Mouse (Mus musculus): ENCODE results near the gene Mcee. TPM values are rescaled to one million over a fixed set of nuclear protein-coding genes. Genes with fewer than 3 reads are reported as not detected.

The Mcee gene
- polyA plus RNA-seq, 1 experiment = 18.9 TPM

- Histone ChIP-seq H3K79me2 (ENCODE audit: control insufficient read depth, insufficient read depth) (no peaks in the 10 kb centered on the region), H3ac (ENCODE audit: control insufficient read depth, insufficient read length) (no peak overlapping the region), H3K4me2 (ENCODE audit: low read depth) (no peak overlapping the region), H3K4me3 (no peak overlapping the region), H3K27me3 (ENCODE audit: control insufficient read depth, insufficient read depth, insufficient read length) (no peaks in the 10 kb centered on the region), H3K36me3 (ENCODE audit: control insufficient read depth, insufficient read depth) (no peaks in the 10 kb centered on the region)
- TF ChIP-seq TCF12 (IDR thresholded peaks at IDR 0.05; ENCODE audit: insufficient read depth, poor library complexity, severe bottlenecking) = no peak
- TF ChIP-seq SRF (IDR thresholded peaks at IDR 0.05; ENCODE audit: control insufficient read depth, insufficient read length, low read depth) = no peak
- no peak for TF ChIP-seq CEBPB (IDR thresholded peaks at IDR 0.05; ENCODE audit: insufficient read depth, poor library complexity, severe bottlenecking)
- no peak for TF ChIP-seq TCF3 (IDR thresholded peaks at IDR 0.05; ENCODE audit: insufficient read length, low read depth)
- TF ChIP-seq MAX (IDR thresholded peaks at IDR 0.05; ENCODE audit: low read depth) = no peak
- no peak for TF ChIP-seq MYOG (IDR thresholded peaks at IDR 0.05; ENCODE audit: control insufficient read depth in 1 of 3, insufficient read depth in 1 of 3, insufficient read length in 2 of 3, low read depth in 2 of 3)
- no peak for TF ChIP-seq E2F4 (IDR thresholded peaks at IDR 0.05; ENCODE audit: insufficient read depth)
- TF ChIP-seq MYOD1 (IDR thresholded peaks at IDR 0.05; ENCODE audit: control insufficient read depth in 1 of 3, insufficient read length in 2 of 3, low read depth in 2 of 3) = no peak
- no peak for TF ChIP-seq USF1 (IDR thresholded peaks at IDR 0.05; ENCODE audit: low read depth)
- no peak for TF ChIP-seq REST (IDR thresholded peaks at IDR 0.05; ENCODE audit: insufficient read depth, insufficient read length)
- TF ChIP-seq POLR2AphosphoS2 (IDR thresholded peaks at IDR 0.05; ENCODE audit: insufficient read length, low read depth) = no peak
- no peak for TF ChIP-seq POLR2A (IDR thresholded peaks at IDR 0.05; ENCODE audit: insufficient read length, low read depth)
Observed at GRCm38 (mm10) chr7:64440519-64440918, 48.1 kb downstream of the Mcee start.

GRCm38 (mm10) chr7:64450631-64451030, 58.2 kb downstream of the Mcee start:
- H3K27me3 ChIP-seq (ENCODE audit: control insufficient read depth, insufficient read depth, insufficient read length) = no peaks in the 10 kb centered on the region
- no peak overlapping the region for H3K4me3 ChIP-seq
- no peak overlapping the region for H3ac ChIP-seq (ENCODE audit: control insufficient read depth, insufficient read length)
- TF ChIP-seq TCF12 (IDR thresholded peaks at IDR 0.05; ENCODE audit: insufficient read depth, poor library complexity, severe bottlenecking) = no peak
- no peak for TF ChIP-seq CEBPB (IDR thresholded peaks at IDR 0.05; ENCODE audit: insufficient read depth, poor library complexity, severe bottlenecking)
- TF ChIP-seq MAX (IDR thresholded peaks at IDR 0.05; ENCODE audit: low read depth) = no peak
- no peak for TF ChIP-seq TCF3 (IDR thresholded peaks at IDR 0.05; ENCODE audit: insufficient read length, low read depth)
- H3K4me2 ChIP-seq (ENCODE audit: low read depth) = no peak overlapping the region
- H3K36me3 ChIP-seq (ENCODE audit: control insufficient read depth, insufficient read depth) = no peaks in the 10 kb centered on the region
- no peaks in the 10 kb centered on the region for H3K79me2 ChIP-seq (ENCODE audit: control insufficient read depth, insufficient read depth)

- no peaks in the 10 kb centered on the region for H3K36me3 ChIP-seq (ENCODE audit: control insufficient read depth, insufficient read depth)
- TF ChIP-seq MYOG (IDR thresholded peaks at IDR 0.05; ENCODE audit: control insufficient read depth in 1 of 3, insufficient read depth in 1 of 3, insufficient read length in 2 of 3, low read depth in 2 of 3) (no peak), MYOD1 (IDR thresholded peaks at IDR 0.05; ENCODE audit: control insufficient read depth in 1 of 3, insufficient read length in 2 of 3, low read depth in 2 of 3) (no peak), E2F4 (IDR thresholded peaks at IDR 0.05; ENCODE audit: insufficient read depth) (no peak), POLR2AphosphoS2 (IDR thresholded peaks at IDR 0.05; ENCODE audit: insufficient read length, low read depth) (no peak), REST (IDR thresholded peaks at IDR 0.05; ENCODE audit: insufficient read depth, insufficient read length) (no peak), USF1 (IDR thresholded peaks at IDR 0.05; ENCODE audit: low read depth) (no peak), CEBPB (IDR thresholded peaks at IDR 0.05; ENCODE audit: insufficient read depth, poor library complexity, severe bottlenecking) (no peak), TCF12 (IDR thresholded peaks at IDR 0.05; ENCODE audit: insufficient read depth, poor library complexity, severe bottlenecking) (no peak), TCF3 (IDR thresholded peaks at IDR 0.05; ENCODE audit: insufficient read length, low read depth) (no peak)
- no peak overlapping the region for H3K4me3 ChIP-seq
- H3K4me2 ChIP-seq (ENCODE audit: low read depth) = no peak overlapping the region
- no peaks in the 10 kb centered on the region for H3K79me2 ChIP-seq (ENCODE audit: control insufficient read depth, insufficient read depth)
- no peaks in the 10 kb centered on the region for H3K27me3 ChIP-seq (ENCODE audit: control insufficient read depth, insufficient read depth, insufficient read length)
- no peak overlapping the region for H3ac ChIP-seq (ENCODE audit: control insufficient read depth, insufficient read length)
Observed at GRCm38 (mm10) chr7:64451441-64451840, 59.0 kb downstream of the Mcee start.

GRCm38 (mm10) chr7:64451861-64452382, 59.5 kb downstream of the Mcee start:
- TF ChIP-seq TCF3 (IDR thresholded peaks at IDR 0.05; ENCODE audit: insufficient read length, low read depth) = no peak
- no peak for TF ChIP-seq REST (IDR thresholded peaks at IDR 0.05; ENCODE audit: insufficient read depth, insufficient read length)
- no peak for TF ChIP-seq USF1 (IDR thresholded peaks at IDR 0.05; ENCODE audit: low read depth)
- TF ChIP-seq MYOG (IDR thresholded peaks at IDR 0.05; ENCODE audit: control insufficient read depth in 1 of 3, insufficient read depth in 1 of 3, insufficient read length in 2 of 3, low read depth in 2 of 3) = no peak
- TF ChIP-seq MAX (IDR thresholded peaks at IDR 0.05; ENCODE audit: low read depth) = no peak
- TF ChIP-seq POLR2A (IDR thresholded peaks at IDR 0.05; ENCODE audit: insufficient read length, low read depth) = no peak
- no peak for TF ChIP-seq CEBPB (IDR thresholded peaks at IDR 0.05; ENCODE audit: insufficient read depth, poor library complexity, severe bottlenecking)
- TF ChIP-seq POLR2AphosphoS2 (IDR thresholded peaks at IDR 0.05; ENCODE audit: insufficient read length, low read depth) = no peak
- TF ChIP-seq E2F4 (IDR thresholded peaks at IDR 0.05; ENCODE audit: insufficient read depth) = no peak
- no peak for TF ChIP-seq TCF12 (IDR thresholded peaks at IDR 0.05; ENCODE audit: insufficient read depth, poor library complexity, severe bottlenecking)
- TF ChIP-seq SRF (IDR thresholded peaks at IDR 0.05; ENCODE audit: control insufficient read depth, insufficient read length, low read depth) = no peak
- TF ChIP-seq MYOD1 (IDR thresholded peaks at IDR 0.05; ENCODE audit: control insufficient read depth in 1 of 3, insufficient read length in 2 of 3, low read depth in 2 of 3) = no peak

More at GRCm38 (mm10) chr7:64451861-64452382, 59.5 kb downstream of the Mcee start:
- no peak overlapping the region for H3ac ChIP-seq (ENCODE audit: control insufficient read depth, insufficient read length)
- H3K36me3 ChIP-seq (ENCODE audit: control insufficient read depth, insufficient read depth) = no peaks in the 10 kb centered on the region
- H3K27me3 ChIP-seq (ENCODE audit: control insufficient read depth, insufficient read depth, insufficient read length) = no peaks in the 10 kb centered on the region
- no peak overlapping the region for H3K4me2 ChIP-seq (ENCODE audit: low read depth)
- H3K4me3 ChIP-seq = no peak overlapping the region
- H3K79me2 ChIP-seq (ENCODE audit: control insufficient read depth, insufficient read depth) = no peaks in the 10 kb centered on the region
